Mouse (Mus musculus) CH12.LX (cell line): ENCODE measurements around the gene Gsap. TPM values are rescaled to one million over a fixed set of nuclear protein-coding genes. Genes with fewer than 3 reads are reported as not detected.

Experiments
- DNase-seq: peaks from one replicate; pipeline ENCODE4 v3.0.0-alpha.2; 2013; ENCODE audit errors: extremely low read depth
- H3K27ac ChIP-seq: 2 replicates; pipeline ENCODE4 v1.5.1; 2012; ENCODE audit warnings: low read depth, mild to moderate bottlenecking, control low read depth, moderate library complexity; ENCODE audit not compliant: insufficient read depth
- H3K27me3 ChIP-seq: replicated peaks from 2 replicates; pipeline ENCODE3; 2012; ENCODE audit warnings: inconsistent platforms
- H3K36me3 ChIP-seq, 2 experiments: replicated peaks in 1 of 2; 2 replicates each; pipeline versions ENCODE3 to v1.6.1; 2012; ENCODE audit warnings: inconsistent platforms in 1 of 2, low read length in 1 of 2, mild to moderate bottlenecking in 1 of 2, mixed read lengths in 1 of 2, moderate library complexity in 1 of 2; ENCODE audit not compliant: control insufficient read depth in 1 of 2, insufficient read depth in 1 of 2
- H3K4me1 ChIP-seq, 2 experiments: 2 replicates each; pipeline ENCODE4 v1.6.1; 2012; ENCODE audit warnings: inconsistent platforms in 1 of 2, moderate library complexity in 1 of 2; ENCODE audit not compliant: insufficient read depth in 2 of 2, control insufficient read depth in 1 of 2
- H3K4me2 ChIP-seq: 2 replicates; pipeline ENCODE4 v1.6.1; 2012; ENCODE audit warnings: low read depth, mild to moderate bottlenecking, control low read depth; ENCODE audit not compliant: poor library complexity, insufficient read depth, severe bottlenecking
- H3K4me3 ChIP-seq, 3 experiments: fragments of 150-350 bp in 1 of 3; sonication (generic) in 1 of 3; replicated peaks in 1 of 3; 2 replicates each; pipeline versions ENCODE3 to v1.5.1; 2011 to 2012; ENCODE audit warnings: low read depth in 2 of 3, low read length in 2 of 3, mild to moderate bottlenecking in 2 of 3, moderate library complexity in 2 of 3, control low read depth in 1 of 3, improper control_type of control experiment in 1 of 3, inconsistent platforms in 1 of 3, mixed read lengths in 1 of 3; ENCODE audit not compliant: poor library complexity in 1 of 3
- H3K79me2 ChIP-seq: replicated peaks from 2 replicates; pipeline ENCODE4 v1.6.1; 2012; ENCODE audit warnings: mild to moderate bottlenecking, moderate library complexity; ENCODE audit not compliant: control insufficient read depth, poor library complexity, insufficient read depth, severe bottlenecking; ENCODE audit errors: extremely low read depth
- H3K9ac ChIP-seq: 2 replicates; pipeline ENCODE4 v1.6.1; 2012; ENCODE audit warnings: low read depth, mild to moderate bottlenecking, control low read depth, moderate library complexity; ENCODE audit not compliant: insufficient read depth
- H3K9me3 ChIP-seq: replicated peaks from 2 replicates; pipeline ENCODE3; 2012; ENCODE audit warnings: low read length, inconsistent platforms, mixed read lengths
- CHD1 ChIP-seq: IDR thresholded peaks from 2 replicates; pipeline ENCODE4 v1.6.1; 2012; ENCODE audit warnings: low read depth, low read length, improper control_type of control experiment, inconsistent platforms
- EP300 ChIP-seq: IDR thresholded peaks from 2 replicates; pipeline ENCODE4 v1.6.1; 2011; ENCODE audit warnings: low read length, improper control_type of control experiment
- HCFC1 ChIP-seq: IDR thresholded peaks from 2 replicates; pipeline ENCODE4 v1.6.1; 2012; ENCODE audit warnings: low read depth, mild to moderate bottlenecking, inconsistent platforms, low read length, improper control_type of control experiment
- JUN ChIP-seq: IDR thresholded peaks from 2 replicates; pipeline ENCODE4 v1.6.1; 2011; ENCODE audit warnings: low read depth, mild to moderate bottlenecking, low read length, improper control_type of control experiment, moderate library complexity; ENCODE audit not compliant: insufficient read depth
- MAFK ChIP-seq: IDR thresholded peaks from 2 replicates; pipeline ENCODE4 v1.6.1; 2011; ENCODE audit warnings: low read length, improper control_type of control experiment; ENCODE audit not compliant: insufficient replicate concordance
- MAZ ChIP-seq: IDR thresholded peaks from 2 replicates; pipeline ENCODE4 v1.6.1; 2012; ENCODE audit warnings: low read depth, mild to moderate bottlenecking, inconsistent platforms, low read length, improper control_type of control experiment, moderate library complexity
- MYC ChIP-seq: IDR thresholded peaks from 2 replicates; pipeline ENCODE4 v1.6.1; 2011; ENCODE audit warnings: low read depth, mild to moderate bottlenecking, improper control_type of control experiment, low read length
- NELFE ChIP-seq: IDR thresholded peaks from 2 replicates; pipeline ENCODE4 v1.6.1; 2011; ENCODE audit warnings: low read depth, low read length, improper control_type of control experiment
- NRF1 ChIP-seq: IDR thresholded peaks from 2 replicates; pipeline ENCODE4 v1.6.1; 2014; ENCODE audit warnings: low read depth, mild to moderate bottlenecking, inconsistent platforms, low read length, improper control_type of control experiment, moderate library complexity
- PAX5 ChIP-seq: IDR thresholded peaks from 2 replicates; pipeline ENCODE4 v1.6.1; 2012; ENCODE audit warnings: low read length, inconsistent platforms, mixed read lengths
- RAD21 ChIP-seq: IDR thresholded peaks from 2 replicates; pipeline ENCODE4 v1.6.1; 2011; ENCODE audit warnings: low read depth, mild to moderate bottlenecking, low read length, improper control_type of control experiment, moderate library complexity
- RCOR1 ChIP-seq: conservative IDR thresholded peaks from 2 replicates; pipeline ENCODE4 v1.6.1; 2012; ENCODE audit warnings: low read depth, mild to moderate bottlenecking, inconsistent platforms, low read length, improper control_type of control experiment
- SIN3A ChIP-seq: IDR thresholded peaks from 2 replicates; pipeline ENCODE4 v1.6.1; 2012; ENCODE audit warnings: low read length, improper control_type of control experiment, inconsistent platforms
- TCF12 ChIP-seq: IDR thresholded peaks from 2 replicates; pipeline ENCODE4 v1.6.1; 2014; ENCODE audit warnings: low read depth, mild to moderate bottlenecking, inconsistent platforms, low read length, improper control_type of control experiment
- UBTF ChIP-seq: IDR thresholded peaks from 2 replicates; pipeline ENCODE4 v1.6.1; 2012; ENCODE audit warnings: low read depth, mild to moderate bottlenecking, inconsistent platforms, low read length, improper control_type of control experiment, moderate library complexity
- USF1 ChIP-seq: IDR thresholded peaks from 2 replicates; pipeline ENCODE4 v1.6.1; 2014; ENCODE audit warnings: low read depth, mild to moderate bottlenecking, inconsistent platforms, low read length, improper control_type of control experiment
- ZKSCAN1 ChIP-seq: IDR thresholded peaks from 2 replicates; pipeline ENCODE4 v1.6.1; 2012; ENCODE audit warnings: low read depth, inconsistent platforms, low read length, improper control_type of control experiment, borderline replicate concordance
- ZMIZ1 ChIP-seq: IDR thresholded peaks from 2 replicates; pipeline ENCODE4 v1.6.1; 2012; ENCODE audit warnings: low read depth, mild to moderate bottlenecking, inconsistent platforms, low read length, improper control_type of control experiment
- ZNF384 ChIP-seq: IDR thresholded peaks from 2 replicates; pipeline ENCODE4 v1.6.1; 2012; ENCODE audit warnings: low read depth, low read length, improper control_type of control experiment, inconsistent platforms
- dilution Hi-C: fragments of 300-500 bp; cut with MboI; formaldehyde crosslinking; loops from 2 replicates; pipeline ENCODE4 v1.14.3; 2020; ENCODE audit warnings: low sequenced_read_pairs; ENCODE audit not compliant: extremely low pct_unique_long_range_greater_than_20kb, extremely low pct_ligation_motif_present
- in situ Hi-C: fragments of 300-500 bp; cut with MboI; formaldehyde crosslinking; loops from 3 replicates; pipeline ENCODE4 v1.14.3; 2019; ENCODE audit warnings: low sequenced_read_pairs, low pct_ligation_motif_present, low pct_unique_long_range_greater_than_20kb, mixed read lengths
- polyA plus RNA-seq: library from polyadenylated mRNA; unstranded; fragments of >175 nt; gene quantifications from 2 replicates; pipeline ENCODE4 v1.2.1, GENCODE M21; 2012; ENCODE audit warnings: low read depth; ENCODE audit not compliant: insufficient read length
- total RNA-seq, 2 experiments: library from RNA; depleted of rRNA; stranded (reverse); fragments of 300-350 nt in 1 of 2; fragments of >200 nt in 1 of 2; gene quantifications; 2 replicates each; pipeline ENCODE4 v1.2.3; 2012 to 2014

Gene Gsap
- total and polyA plus RNA-seq, 3 experiments, result 1.7 to 3.8 (median 2.2) TPM

GRCm38 (mm10) chr5:21171336-21171735 is 14.7 kb upstream of the Gsap start:
- TF ChIP-seq USF1 (no peak), MYC (no peak), ZNF384 (no peak), JUN (no peak), ZKSCAN1 (no peak), MAFK (no peak), PAX5 (no peak), RAD21 (no peak), HCFC1 (no peak), MAZ (no peak), UBTF (no peak), EP300 (no peak)
- no peaks in the 10 kb centered on the region for H3K9me3 ChIP-seq
- H3K27me3 ChIP-seq, result no peaks in the 10 kb centered on the region
- no peaks in the 10 kb centered on the region for H3K79me2 ChIP-seq
- H3K9ac ChIP-seq, result no peak overlapping the region
- no peak overlapping the region for H3K4me3 ChIP-seq
- H3K27ac ChIP-seq, result no peak overlapping the region
- H3K4me2 ChIP-seq, result no peak overlapping the region
- no peaks in the 10 kb centered on the region for H3K4me1 ChIP-seq
- H3K36me3 ChIP-seq, result no peaks in the 10 kb centered on the region
- in situ Hi-C loops (no loop called here), dilution Hi-C loops (no loop called here)
- no peak for DNase-seq

GRCm38 (mm10) chr5:21172316-21172715 is 13.7 kb upstream of the Gsap start:
- Histone ChIP-seq H3K4me3 (no peak overlapping the region), H3K36me3 (no peaks in the 10 kb centered on the region), H3K27ac (no peak overlapping the region), H3K9ac (no peak overlapping the region), H3K9me3 (no peaks in the 10 kb centered on the region), H3K79me2 (no peaks in the 10 kb centered on the region), H3K4me1 (no peaks in the 10 kb centered on the region), H3K4me2 (no peak overlapping the region), H3K27me3 (no peaks in the 10 kb centered on the region)
- dilution Hi-C loops (no loop called here), in situ Hi-C loops (no loop called here)
- TF ChIP-seq CHD1 (no peak), UBTF (no peak), TCF12 (no peak), SIN3A (no peak), ZMIZ1 (no peak), MAZ (no peak), JUN (no peak), NELFE (no peak), MYC (no peak), RCOR1 (no peak), NRF1 (no peak), ZNF384 (no peak)
- no peak for DNase-seq
